Mouse (Mus musculus) forebrain, embryonic 14.5 days (tissue): Measurements from ENCODE around the gene Eps15l1. TPM values are rescaled to one million over a fixed set of nuclear protein-coding genes. Genes with fewer than 3 reads are reported as not detected.

Experiments used
- ATAC-seq: fragments of 200-750 bp; cut with Nextera tagmentation; 2 replicates; pipeline ENCODE4 v1.8.0; 2017; ENCODE audit warnings: mild to moderate bottlenecking, moderate library complexity
- DNase-seq: peaks from one replicate; pipeline ENCODE4 v3.0.0-alpha.2; 2015; ENCODE audit warnings: low spot score
- H3K27ac ChIP-seq: fragments of 300-500 bp; sonication (generic); 2 replicates; pipeline ENCODE4 v1.5.1; 2014; ENCODE audit warnings: low read depth, mild to moderate bottlenecking, control low read depth, low read length, moderate library complexity
- H3K27me3 ChIP-seq: fragments of 300-500 bp; sonication (generic); replicated peaks from 2 replicates; pipeline ENCODE4 v1.6.1; 2014; ENCODE audit warnings: low read length, control low read depth, mixed read lengths; ENCODE audit not compliant: control insufficient read depth, insufficient read depth
- H3K36me3 ChIP-seq: fragments of 300-500 bp; sonication (generic); 2 replicates; pipeline ENCODE4 v1.6.1; 2014; ENCODE audit warnings: low read length, control low read depth; ENCODE audit not compliant: control insufficient read depth, insufficient read depth
- H3K4me1 ChIP-seq: fragments of 300-500 bp; sonication (generic); 2 replicates; pipeline ENCODE4 v1.6.1; 2014; ENCODE audit warnings: antibody characterized with exemption, low read length, control low read depth; ENCODE audit not compliant: control insufficient read depth, insufficient read depth
- H3K4me2 ChIP-seq: fragments of 300-500 bp; sonication (generic); 2 replicates; pipeline ENCODE4 v1.6.1; 2014; ENCODE audit warnings: mild to moderate bottlenecking, control low read depth, low read length
- H3K4me3 ChIP-seq: fragments of 300-500 bp; sonication (generic); 2 replicates; pipeline ENCODE4 v1.5.1; 2014; ENCODE audit warnings: low read depth, low read length, control low read depth
- H3K9ac ChIP-seq: fragments of 300-500 bp; sonication (generic); 2 replicates; pipeline ENCODE4 v1.6.1; 2014; ENCODE audit warnings: mild to moderate bottlenecking, low read length, control low read depth, moderate library complexity
- H3K9me3 ChIP-seq: fragments of 300-500 bp; sonication (generic); replicated peaks from 2 replicates; pipeline ENCODE4 v1.6.1; 2016; ENCODE audit warnings: low read length, control low read depth, mixed read lengths; ENCODE audit not compliant: control insufficient read depth
- WGBS: fragments of 180-500 bp; shearing (Covaris S2); extraction: QIAGEN DNeasy Blood & Tissue Kit; methylation state at CpG from one replicate; pipeline ENCODE4 v1.1.7; 2014; 5-methylcytosine and 5-hydroxymethylcytosine counted together
- polyA plus RNA-seq: library from polyadenylated mRNA; unstranded; fragments of >200 nt; fragmentation: Nextera tagmentation; extraction: Ambion mirVana; gene quantifications from 2 replicates; pipeline ENCODE4 v1.2.1, GENCODE M21; 2014

Eps15l1 gene
- polyA plus RNA-seq, 1 experiment from 2014 or later, result 57.8 TPM

DNA sequence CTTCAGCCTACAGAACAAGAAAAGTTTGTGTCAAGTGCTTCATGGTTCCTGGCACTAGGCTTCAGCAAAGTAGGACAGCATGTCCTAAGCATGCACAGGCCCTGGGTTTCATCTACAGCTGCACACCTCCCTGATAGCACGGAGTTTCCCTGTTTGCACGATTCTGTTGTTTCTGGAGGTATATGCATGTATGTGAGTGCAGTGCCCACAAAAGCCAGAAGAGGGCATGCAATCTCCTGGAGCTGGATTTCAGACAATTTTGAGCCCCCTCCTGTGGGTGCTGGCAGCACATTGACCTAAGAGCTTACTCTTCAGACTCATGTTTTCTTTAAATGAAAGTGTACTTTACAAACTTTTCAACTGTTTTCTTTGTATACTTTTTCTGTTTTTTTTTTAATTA lies 32.6 kb upstream of the Eps15l1 start:
- no peaks in the 10 kb centered on the region for H3K27me3 ChIP-seq
- peaks cover 72% of the 10 kb centered on the region for H3K36me3 ChIP-seq
- no peaks in the 10 kb centered on the region for H3K9me3 ChIP-seq
- no peaks in the 10 kb centered on the region for H3K4me1 ChIP-seq
- WGBS, result 95% methylated on average over 2 of the region's 2 CpGs
- ATAC-seq (no peak), DNase-seq (no peak)
- H3K4me2 ChIP-seq, result no peak overlapping the region
- no peak overlapping the region for H3K9ac ChIP-seq
- H3K27ac ChIP-seq, result no peak overlapping the region
- H3K4me3 ChIP-seq, result no peak overlapping the region

DNA sequence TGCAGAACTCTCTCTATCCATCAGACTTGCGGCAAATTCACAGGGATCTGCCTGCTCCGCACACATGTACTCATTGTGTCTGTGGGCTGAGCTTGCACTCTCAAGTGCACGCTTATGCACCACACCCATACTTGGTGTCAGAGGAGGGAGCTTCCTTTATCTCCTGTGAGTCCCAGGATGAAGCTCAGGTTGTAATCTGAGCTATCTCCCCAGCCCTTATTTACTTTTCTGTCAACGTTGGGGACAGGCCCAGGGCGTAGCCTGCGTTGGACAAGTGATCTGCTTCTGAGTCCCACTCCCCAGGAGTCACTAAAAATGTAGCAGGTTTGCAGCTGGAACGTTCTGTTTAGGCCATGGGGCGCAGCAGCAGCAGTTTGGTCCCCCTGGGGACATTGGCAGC lies 30.3 kb upstream of the Eps15l1 start:
- H3K36me3 ChIP-seq, result peaks cover 70% of the 10 kb centered on the region
- H3K4me2 ChIP-seq, result no peak overlapping the region
- ATAC-seq (no peak), DNase-seq (no peak)
- H3K9me3 ChIP-seq, result no peaks in the 10 kb centered on the region
- H3K4me3 ChIP-seq, result no peak overlapping the region
- H3K27ac ChIP-seq, result no peak overlapping the region
- H3K4me1 ChIP-seq, result no peaks in the 10 kb centered on the region
- no peaks in the 10 kb centered on the region for H3K27me3 ChIP-seq
- 86% methylated on average over 8 of the region's 8 CpGs for WGBS
- no peak overlapping the region for H3K9ac ChIP-seq

DNA sequence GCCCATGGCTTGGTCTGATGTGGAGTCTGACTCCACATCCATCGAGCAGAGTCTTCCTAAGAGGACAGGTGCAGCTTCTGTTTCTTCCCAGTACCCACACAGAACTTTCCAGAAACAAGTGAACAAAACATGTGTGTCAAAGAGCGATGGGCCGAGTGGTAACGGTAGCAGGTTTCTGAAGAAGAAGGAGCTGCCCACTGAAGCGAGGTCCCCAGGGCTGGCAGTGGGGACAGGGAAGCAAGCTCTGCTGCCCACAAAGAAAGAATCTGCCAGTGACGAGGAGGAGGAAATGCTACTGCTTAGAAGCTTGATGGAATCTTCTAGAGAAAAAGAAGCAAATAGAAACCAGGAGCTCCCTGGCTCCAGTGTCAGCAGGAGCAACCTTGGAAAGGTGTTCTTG lies 23.8 kb upstream of the Eps15l1 start:
- H3K27ac ChIP-seq, result no peak overlapping the region
- peaks cover 3% of the 10 kb centered on the region; the same call in 1 of the 2 replicates for H3K4me1 ChIP-seq
- H3K4me3 ChIP-seq, result no peak overlapping the region
- no peaks in the 10 kb centered on the region for H3K9me3 ChIP-seq
- 93% methylated on average over 6 of the region's 6 CpGs for WGBS
- H3K27me3 ChIP-seq, result no peaks in the 10 kb centered on the region
- H3K9ac ChIP-seq, result no peak overlapping the region
- no peak for DNase-seq
- peaks cover 21% of the 10 kb centered on the region for H3K36me3 ChIP-seq
- ATAC-seq, result no peak
- no peak overlapping the region for H3K4me2 ChIP-seq

DNA sequence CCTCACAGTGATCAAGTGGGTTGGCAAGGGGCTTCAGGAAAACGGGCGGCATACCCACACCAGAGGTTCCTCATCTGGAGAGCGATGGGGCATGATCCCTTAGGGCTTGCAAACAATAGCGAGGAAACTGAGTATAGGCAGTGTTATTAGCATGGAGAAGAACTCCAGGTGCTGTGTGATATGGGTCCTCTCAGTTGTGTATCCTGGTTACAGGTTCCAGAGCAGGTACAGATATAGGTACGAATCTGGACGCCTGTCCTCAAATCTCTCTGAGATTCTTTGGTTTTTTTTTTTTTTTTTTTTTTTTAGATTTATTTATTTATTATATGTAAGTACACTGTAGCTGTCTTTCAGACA lies 22.7 kb upstream of the Eps15l1 start:
- no peaks in the 10 kb centered on the region for H3K27me3 ChIP-seq
- H3K4me3 ChIP-seq, result peak overlapping the region; percentile 39
- peaks cover 10% of the 10 kb centered on the region; the same call in 1 of the 2 replicates for H3K36me3 ChIP-seq
- H3K4me1 ChIP-seq, result peaks cover 3% of the 10 kb centered on the region; the same call in 1 of the 2 replicates
- DNase-seq (no peak), ATAC-seq (peak; percentile 63; the same call in 1 of the 2 replicates)
- 47% methylated on average over 6 of the region's 6 CpGs for WGBS
- no peaks in the 10 kb centered on the region for H3K9me3 ChIP-seq
- peak overlapping the region; percentile 60; the same call in 1 of the 2 replicates for H3K27ac ChIP-seq
- peak overlapping the region; percentile 71 for H3K9ac ChIP-seq
- peak overlapping the region; percentile 59 for H3K4me2 ChIP-seq

DNA sequence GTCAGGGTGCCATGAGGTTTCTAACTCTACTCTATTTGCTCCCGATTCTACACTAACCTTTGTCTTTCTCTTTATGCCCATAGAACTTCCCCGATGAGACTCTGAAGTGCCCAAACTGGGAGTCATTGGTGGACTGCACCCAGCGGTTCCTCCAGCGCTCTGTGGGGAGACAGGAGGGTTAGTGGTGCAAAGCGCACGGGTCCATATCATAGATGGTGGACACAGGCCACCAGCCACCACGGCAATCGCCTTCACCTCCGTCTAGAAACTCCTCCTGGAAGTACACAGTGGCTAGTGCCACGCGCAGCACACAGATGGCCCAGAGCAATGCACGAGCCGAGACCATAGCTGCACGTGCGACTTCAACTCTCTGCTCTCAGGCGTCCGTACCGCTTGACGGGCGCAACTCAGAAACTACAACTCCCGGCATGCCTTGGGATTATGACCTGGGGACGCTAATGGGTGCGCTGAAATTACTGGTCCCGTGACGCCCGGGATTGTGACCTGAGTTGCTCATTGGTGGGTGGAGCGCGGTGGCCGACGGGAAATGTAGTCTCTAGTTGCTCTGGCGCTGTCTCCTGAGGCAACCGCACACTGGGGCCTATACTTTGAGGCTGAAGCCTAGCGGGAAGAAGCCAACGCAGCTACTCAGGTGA lies 22.2 kb upstream of the Eps15l1 start, which contains the start of the genes Calr3 and 1700030K09Rik:
TSS of gene Calr3 (minus strand) at position 533 of the 656 bp plus-strand sequence.
TSS of gene 1700030K09Rik (plus strand) at position 543 of the 656 bp plus-strand sequence.
- Histone ChIP-seq H3K36me3 (0 out of 2 replicates have a peak, but pooled peaks cover 6% of the 10 kb centered on the region), H3K4me1 (peaks cover 3% of the 10 kb centered on the region; the same call in 1 of the 2 replicates), H3K4me2 (peak within 1 kb of the TSS; percentile 59), H3K27me3 (no peaks in the 10 kb centered on the region), H3K9ac (peak within 1 kb of the TSS; percentile 71), H3K27ac (peak within 1 kb of the TSS; percentile 60; the same call in 1 of the 2 replicates), H3K4me3 (peak within 1 kb of the TSS; percentile 39), H3K9me3 (no peaks in the 10 kb centered on the region)
- peak; percentile 100 for ATAC-seq
- WGBS, result 5% methylated on average over 34 of the region's 34 CpGs
- peak; percentile 100 for DNase-seq

DNA sequence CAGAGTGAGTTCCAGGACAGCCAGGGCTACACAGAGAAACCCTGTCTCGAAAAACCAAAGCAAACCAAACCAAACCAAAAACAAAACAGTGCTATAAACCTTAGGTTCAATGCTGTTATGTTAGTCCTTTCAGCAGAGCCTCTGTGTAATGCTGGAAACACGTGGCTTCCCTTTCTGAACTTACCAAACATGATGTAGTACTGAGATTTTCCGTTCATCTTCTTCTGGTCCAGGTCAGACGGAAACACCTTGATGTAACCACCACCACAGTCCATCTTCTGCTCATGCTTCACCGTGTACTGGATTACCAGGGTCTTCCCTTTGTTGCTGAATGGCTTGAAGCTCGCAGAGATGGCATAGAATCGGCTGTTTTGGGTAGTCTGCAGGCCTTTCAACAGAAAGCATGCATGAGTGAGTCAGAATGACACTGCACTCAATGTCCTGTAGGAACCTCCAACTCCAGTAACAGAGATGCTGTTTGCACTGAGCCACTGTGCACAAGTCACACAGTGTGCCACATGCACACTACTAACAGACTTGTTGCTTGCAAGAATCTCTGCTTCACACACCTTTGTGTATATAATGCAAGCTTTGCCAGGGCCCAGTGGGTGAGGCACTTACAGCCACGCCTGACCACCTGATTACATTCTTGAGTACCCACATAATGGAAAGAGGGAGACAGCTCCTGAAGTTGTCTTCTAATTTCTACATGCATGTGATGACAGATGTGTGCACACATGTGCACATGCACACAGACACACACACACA lies 17.2 kb upstream of the Eps15l1 start:
- ATAC-seq (no peak), DNase-seq (no peak)
- peaks cover 3% of the 10 kb centered on the region; the same call in 1 of the 2 replicates for H3K4me1 ChIP-seq
- H3K4me3 ChIP-seq, result no peak overlapping the region
- H3K27me3 ChIP-seq, result no peaks in the 10 kb centered on the region
- no peaks in the 10 kb centered on the region for H3K36me3 ChIP-seq
- no peak overlapping the region for H3K9ac ChIP-seq
- H3K27ac ChIP-seq, result no peak overlapping the region
- H3K9me3 ChIP-seq, result no peaks in the 10 kb centered on the region
- 67% methylated on average over 8 of the region's 8 CpGs for WGBS
- H3K4me2 ChIP-seq, result no peak overlapping the region

DNA sequence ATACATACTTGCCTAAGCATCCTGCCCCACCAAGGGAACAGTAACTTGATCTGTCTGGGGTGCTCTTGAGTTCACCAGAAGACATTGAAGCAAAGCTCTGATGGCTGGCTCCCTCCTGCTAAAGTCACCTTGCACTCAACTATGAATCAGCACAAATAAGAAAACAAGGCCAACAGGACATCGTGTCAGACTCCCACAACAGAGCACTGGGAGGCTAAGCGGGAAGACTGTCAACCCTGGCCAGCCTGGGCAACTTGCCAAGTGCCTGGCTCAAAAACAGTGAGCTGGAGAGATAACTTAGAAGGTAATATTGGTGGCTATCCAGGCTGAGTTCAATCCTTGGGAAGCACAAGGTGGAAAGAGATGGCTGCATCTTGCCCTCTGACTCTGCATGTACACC lies 13.7 kb upstream of the Eps15l1 start:
- Histone ChIP-seq H3K4me3 (no peak overlapping the region), H3K4me2 (no peak overlapping the region), H3K4me1 (no peaks in the 10 kb centered on the region), H3K36me3 (no peaks in the 10 kb centered on the region), H3K9ac (no peak overlapping the region), H3K27ac (no peak overlapping the region), H3K27me3 (no peaks in the 10 kb centered on the region), H3K9me3 (no peaks in the 10 kb centered on the region)
- DNase-seq (peak; percentile 7), ATAC-seq (no peak)
- 22% methylated on average over 2 of the region's 2 CpGs for WGBS

DNA sequence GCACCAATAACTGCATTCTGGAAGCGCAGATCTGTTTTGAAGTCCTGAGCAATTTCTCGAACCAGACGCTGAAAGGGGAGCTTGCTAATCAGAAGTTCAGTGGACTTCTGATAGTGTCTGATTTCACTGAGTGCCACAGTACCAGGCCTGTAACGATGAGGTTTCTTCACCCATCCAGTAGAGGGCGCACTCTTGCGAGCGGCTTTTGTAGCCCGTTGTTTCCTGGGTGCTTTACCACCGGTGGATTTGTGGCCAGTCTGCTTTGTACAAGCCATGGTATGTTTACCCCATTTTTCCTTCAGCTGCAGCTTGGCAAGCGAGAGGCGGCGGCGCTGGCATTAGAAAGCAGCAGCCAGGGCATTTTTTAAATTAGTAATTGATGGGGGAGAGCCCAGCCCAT lies 8.4 kb upstream of the Eps15l1 start:
- no peaks in the 10 kb centered on the region for H3K4me1 ChIP-seq
- H3K9ac ChIP-seq, result no peak overlapping the region
- 62% methylated on average over 13 of the region's 13 CpGs for WGBS
- ATAC-seq, result no peak
- H3K9me3 ChIP-seq, result no peaks in the 10 kb centered on the region
- no peaks in the 10 kb centered on the region for H3K27me3 ChIP-seq
- DNase-seq, result no peak
- no peak overlapping the region for H3K27ac ChIP-seq
- no peak overlapping the region for H3K4me2 ChIP-seq
- H3K4me3 ChIP-seq, result no peak overlapping the region
- no peaks in the 10 kb centered on the region for H3K36me3 ChIP-seq

DNA sequence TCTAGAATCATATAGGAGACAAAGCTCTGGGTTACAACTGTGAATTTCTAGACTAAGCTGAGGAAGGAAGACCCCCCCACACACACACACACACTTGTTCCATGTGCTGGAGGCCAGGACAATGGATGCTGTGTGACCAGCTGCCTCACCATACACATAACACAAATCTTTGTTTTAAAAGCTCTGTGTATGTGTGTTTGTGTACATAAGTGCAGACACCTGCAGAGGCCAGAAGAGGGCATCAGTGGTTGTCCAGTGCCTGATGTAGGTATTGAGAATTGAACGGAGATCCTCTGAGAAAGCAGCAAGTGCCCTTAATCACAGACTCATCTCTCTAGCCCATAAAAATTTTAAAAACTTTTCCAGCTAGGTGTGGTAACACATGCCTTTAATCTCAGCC lies 1.7 kb upstream of the Eps15l1 start:
- no peak for ATAC-seq
- Histone ChIP-seq H3K36me3 (peaks cover 4% of the 10 kb centered on the region; the same call in 1 of the 2 replicates), H3K27me3 (no peaks in the 10 kb centered on the region), H3K4me1 (peaks cover 16% of the 10 kb centered on the region), H3K9ac (no peak overlapping the region), H3K9me3 (no peaks in the 10 kb centered on the region), H3K27ac (no peak overlapping the region), H3K4me2 (no peak overlapping the region), H3K4me3 (no peak overlapping the region)
- DNase-seq, result no peak
- 69% methylated on average over 1 of the region's 1 CpGs for WGBS
